Mouse (Mus musculus) liver (tissue): ENCODE data around the gene Rfxap.

Experiments used
- DNase-seq: peaks from one replicate; pipeline ENCODE4 v3.0.0-alpha.2; 2020; ENCODE audit warnings: mixed read lengths

Rfxap gene

GRCm38 (mm10) chr3:54807666-54808217, at the start of gene Rfxap:
Rfxap (minus strand) TSS chr3:54807791.
- peak; percentile 98 for DNase-seq

GRCm38 (mm10) chr3:54835421-54835820, 27.8 kb upstream of the Rfxap start:
- DNase-seq = no peak

GRCm38 (mm10) chr3:54832491-54832890, 24.9 kb upstream of the Rfxap start:
- DNase-seq = no peak

GRCm38 (mm10) chr3:54822526-54822925, 14.9 kb upstream of the Rfxap start:
- DNase-seq = no peak

- DNase-seq = peak; percentile 54
These were observed 7.7 kb upstream of the Rfxap start for GRCm38 (mm10) chr3:54815292-54815691.

GRCm38 (mm10) chr3:54814622-54815021, 7.0 kb upstream of the Rfxap start:
- no peak for DNase-seq

GRCm38 (mm10) chr3:54813418-54813988, 5.9 kb upstream of the Rfxap start:
- no peak for DNase-seq

GRCm38 (mm10) chr3:54811616-54812015, 4.0 kb upstream of the Rfxap start:
- no peak for DNase-seq

GRCm38 (mm10) chr3:54809111-54809510, 1.5 kb upstream of the Rfxap start:
- peak; percentile 14 for DNase-seq

- DNase-seq = peak; percentile 62
These were observed 430 bp downstream of the Rfxap start for GRCm38 (mm10) chr3:54807061-54807661.

- no peak for DNase-seq
These were observed 3.9 kb downstream of the Rfxap start for GRCm38 (mm10) chr3:54803713-54804112.

GRCm38 (mm10) chr3:54797211-54797610, 10.4 kb downstream of the Rfxap start:
- DNase-seq = peak; percentile 50

GRCm38 (mm10) chr3:54795806-54796205, 11.8 kb downstream of the Rfxap start:
- DNase-seq = no peak

GRCm38 (mm10) chr3:54795379-54795778, 12.2 kb downstream of the Rfxap start:
- DNase-seq = no peak

- no peak for DNase-seq
These were observed 13.8 kb downstream of the Rfxap start for GRCm38 (mm10) chr3:54793762-54794161.

- DNase-seq = no peak
These were observed 15.5 kb downstream of the Rfxap start for GRCm38 (mm10) chr3:54791822-54792677.

- no peak for DNase-seq
These were observed 17.0 kb downstream of the Rfxap start for GRCm38 (mm10) chr3:54790601-54791000.

GRCm38 (mm10) chr3:54775989-54776631, 31.5 kb downstream of the Rfxap start:
- DNase-seq = no peak

GRCm38 (mm10) chr3:54773613-54774012, 34.0 kb downstream of the Rfxap start:
- DNase-seq = no peak

GRCm38 (mm10) chr3:54769349-54770275, 38.0 kb downstream of the Rfxap start:
- DNase-seq = no peak

- DNase-seq = no peak
These were observed 39.0 kb downstream of the Rfxap start for GRCm38 (mm10) chr3:54768592-54768991.

- DNase-seq = no peak
These were observed 40.8 kb downstream of the Rfxap start for GRCm38 (mm10) chr3:54766811-54767210.
